ENCODE assay signal across 19 mouse cellular contexts in genomic region chr8:95064531-95064930, GRCm38 (mm10). TPM values are rescaled to one million over a fixed set of nuclear protein-coding genes. Genes with fewer than 3 reads are reported as not detected.
DNase-seq lines count a peak whose midpoint lies in the region; ATAC-seq and TF ChIP-seq lines count a peak whose summit lies in the region.
"Had no signal": no experiment of that assay in that cellular context is flagged by ENCODE, and none has a peak within 500 bp of the region (broad histone marks: within the 10 kb centered on the region; RNA-seq: fewer than 3 reads in every experiment).

No protein-coding gene starts in this region.

- no peak overlapping the region for H3K4me2 ChIP-seq in midbrain, postnatal 0 days (ENCODE audit: low read depth, low read length, poor library complexity, severe bottlenecking)
- no peak overlapping the region for H3K4me2 ChIP-seq in midbrain, embryonic 13.5 days (replicated peaks)
- H3K4me2 ChIP-seq: forebrain, embryonic 15.5 days had no signal

- H3K36me3 ChIP-seq in midbrain, postnatal 0 days (ENCODE audit: insufficient read depth, low read length) = no peaks in the 10 kb centered on the region
- no peaks in the 10 kb centered on the region for H3K36me3 ChIP-seq in midbrain, embryonic 13.5 days
- H3K36me3 ChIP-seq: embryonic facial prominence, embryonic 10.5 days; forebrain, embryonic 15.5 days; G1E; hindbrain, embryonic 10.5 days had no signal

- H3K4me3 ChIP-seq in midbrain, postnatal 0 days (ENCODE audit: low read depth, low read length) = no peak overlapping the region
- H3K4me3 ChIP-seq in midbrain, embryonic 13.5 days (replicated peaks) = no peak overlapping the region
- H3K4me3 ChIP-seq: embryonic facial prominence, embryonic 10.5 days; forebrain, embryonic 15.5 days; hindbrain, embryonic 10.5 days had no signal

- 90% methylated on average over 2 of the region's 2 CpGs for WGBS in midbrain, postnatal 0 days
- 89% methylated on average over 2 of the region's 2 CpGs for WGBS in midbrain, embryonic 13.5 days

- ATAC-seq in midbrain, postnatal 0 days (ENCODE audit: low FRiP score) = no peak
- ATAC-seq in midbrain, embryonic 13.5 days = no peak
- no peak for ATAC-seq in inflammation-experienced regulatory T-cells, adult 6 months
- no peak for ATAC-seq in megakaryocyte progenitor cell, adult 5-6 weeks (replicated peaks; ENCODE audit: poor library complexity)
- ATAC-seq: forebrain, embryonic 15.5 days; midbrain, embryonic 16.5 days had no signal

- no peak overlapping the region for H3K9ac ChIP-seq in midbrain, postnatal 0 days (replicated peaks; ENCODE audit: low read length, poor library complexity, severe bottlenecking)
- H3K9ac ChIP-seq in midbrain, embryonic 13.5 days (replicated peaks) = no peak overlapping the region
- H3K9ac ChIP-seq: forebrain, embryonic 15.5 days had no signal

- peak; percentile 35 for DNase-seq in midbrain, postnatal 0 days (ENCODE audit: low spot score)
- DNase-seq in adipocyte (ENCODE audit: low spot score) = peak; percentile 89
- peak; percentile 78 to 83 for DNase-seq in cerebellum, postnatal 10 days
- no peak for DNase-seq in thymus, postnatal 10 days (ENCODE audit: low spot score in 2 of 2)
- DNase-seq: adrenal gland, adult 8-10 months; gastrocnemius, postnatal 36 days; kidney, adult 2 months; kidney, postnatal 14 days; lung, adult 18-20 months; lung, postnatal 14 days had no signal

- H3K4me1 ChIP-seq in midbrain, postnatal 0 days (ENCODE audit: insufficient read depth, low read length) = no peaks in the 10 kb centered on the region
- no peaks in the 10 kb centered on the region for H3K4me1 ChIP-seq in midbrain, embryonic 13.5 days (replicated peaks)
- H3K4me1 ChIP-seq: embryonic facial prominence, embryonic 10.5 days; forebrain, embryonic 15.5 days; hindbrain, embryonic 10.5 days had no signal

- no peaks in the 10 kb centered on the region for H3K9me3 ChIP-seq in midbrain, postnatal 0 days (ENCODE audit: low read length)
- H3K9me3 ChIP-seq in midbrain, embryonic 13.5 days = no peaks in the 10 kb centered on the region
- H3K9me3 ChIP-seq: embryonic facial prominence, embryonic 10.5 days; forebrain, embryonic 15.5 days; G1E; hindbrain, embryonic 10.5 days had no signal

- no peak overlapping the region for H3K27ac ChIP-seq in midbrain, postnatal 0 days (ENCODE audit: low read depth, low read length)
- no peak overlapping the region for H3K27ac ChIP-seq in midbrain, embryonic 13.5 days
- H3K27ac ChIP-seq: embryonic facial prominence, embryonic 10.5 days; forebrain, embryonic 15.5 days; hindbrain, embryonic 10.5 days had no signal

- no peak for TF ChIP-seq CTCF in midbrain, postnatal 0 days (IDR thresholded peaks at IDR 0.05)

- no peaks in the 10 kb centered on the region for H3K27me3 ChIP-seq in midbrain, postnatal 0 days (ENCODE audit: insufficient read depth, low read length)
- no peaks in the 10 kb centered on the region for H3K27me3 ChIP-seq in midbrain, embryonic 13.5 days
- H3K27me3 ChIP-seq: forebrain, embryonic 15.5 days had no signal

RNA-seq across cellular contexts. Expression of gene Drc7, which starts 9.6 kb away (rescaled TPM):
- total RNA-seq in midbrain, postnatal 0 days (2014; rRNA removed) = 4.4 and 9.8 TPM in 2 replicates
- polyA plus RNA-seq in midbrain, postnatal 0 days (2015; fragmentation: Nextera tagmentation; extraction: Ambion mirVana) = 2.8 and 3.6 TPM in 2 replicates
- 0.24 and 0.58 TPM in 2 replicates for polyA plus RNA-seq in midbrain, embryonic 13.5 days (2015; fragmentation: Nextera tagmentation; extraction: Ambion mirVana)
- not detected for polyA plus RNA-seq in inflammation-experienced regulatory T-cells, adult 6 months (2017; shearing (Covaris generic))
- 1.2 and 1.8 TPM in 2 replicates for total RNA-seq in megakaryocyte progenitor cell, adult 5-6 weeks (2015)
- 3.8 and 7.1 TPM in 2 replicates for total RNA-seq in megakaryocyte progenitor cell, adult 5-6 weeks (2017)
- total RNA-seq: adrenal gland, adult 8-10 months; gastrocnemius, postnatal 36 days; liver, adult 2 months had no signal
- polyA plus RNA-seq: G1E; liver, adult 2 months had no signal

RNA-seq across cellular contexts. Expression of gene Katnb1, which starts 16.5 kb away (rescaled TPM):
- 53.7 and 61.6 TPM in 2 replicates for total RNA-seq in midbrain, postnatal 0 days (2014; rRNA removed)
- polyA plus RNA-seq in midbrain, postnatal 0 days (2015; fragmentation: Nextera tagmentation; extraction: Ambion mirVana) = 52.5 and 56.7 TPM in 2 replicates
- polyA plus RNA-seq in midbrain, embryonic 13.5 days (2015; fragmentation: Nextera tagmentation; extraction: Ambion mirVana) = 38.8 and 39.7 TPM in 2 replicates
- polyA plus RNA-seq in inflammation-experienced regulatory T-cells, adult 6 months (2017; shearing (Covaris generic)) = 10 to 100 TPM; 16.4 to 23.4 (median 17.0) TPM
- total RNA-seq in megakaryocyte progenitor cell, adult 5-6 weeks (2015) = 6.3 and 7.3 TPM in 2 replicates
- total RNA-seq in megakaryocyte progenitor cell, adult 5-6 weeks (2017) = 25.2 and 25.9 TPM in 2 replicates

RNA-seq across cellular contexts. Expression of gene Adgrg3, which starts 47.0 kb away (rescaled TPM):
- total RNA-seq in midbrain, postnatal 0 days (2014; rRNA removed) = 1.5 and 1.7 TPM in 2 replicates
- 0.59 and 0.88 TPM in 2 replicates for polyA plus RNA-seq in midbrain, postnatal 0 days (2015; fragmentation: Nextera tagmentation; extraction: Ambion mirVana)
- 0.96 and 1.3 TPM in 2 replicates for polyA plus RNA-seq in midbrain, embryonic 13.5 days (2015; fragmentation: Nextera tagmentation; extraction: Ambion mirVana)
- polyA plus RNA-seq in inflammation-experienced regulatory T-cells, adult 6 months (2017; shearing (Covaris generic)) = under 1 TPM in 2 of 3 experiments, not detected in 1; 0.24 to 0.26 TPM
- 106 and 111 TPM in 2 replicates for total RNA-seq in megakaryocyte progenitor cell, adult 5-6 weeks (2015)
- total RNA-seq in megakaryocyte progenitor cell, adult 5-6 weeks (2017) = 178 and 215 TPM in 2 replicates

Comparison
In these comparisons a context has a peak if more than half of its experiments do, and no peak if none do; other contexts are left out.
1. DNase-seq: peak in midbrain, postnatal 0 days (single experiment), adipocyte (single experiment) and cerebellum, postnatal 10 days (2 of 2); none in thymus, postnatal 10 days (0 of 2).